Mouse (Mus musculus) lung, postnatal 10 days (tissue): ENCODE results near the gene Rpl3.

ENCODE experiments used
- DNase-seq: peaks from one replicate; pipeline ENCODE4 v3.0.0; 2021

The Rpl3 gene

GRCm38 (mm10) chr15:80030399-80030798 lies 61.3 kb downstream of the Rpl3 start:
- DNase-seq: no peak

GRCm38 (mm10) chr15:80028862-80029261 lies 62.8 kb downstream of the Rpl3 start:
- DNase-seq: no peak
